Mouse (Mus musculus) MEL (cell line): Measurements from ENCODE around the gene Sap18. TPM values are rescaled to one million over a fixed set of nuclear protein-coding genes. Genes with fewer than 3 reads are reported as not detected.

ENCODE experiments used
- DNase-seq: peaks from one replicate; pipeline ENCODE4 v3.0.0; 2011; ENCODE audit warnings: low read depth, low spot score
- H3K27ac ChIP-seq: 2 replicates; pipeline ENCODE4 v1.5.1; 2012; ENCODE audit warnings: low read depth, mild to moderate bottlenecking, control low read depth, low read length, moderate library complexity; ENCODE audit not compliant: control insufficient read depth
- H3K27me3 ChIP-seq, 2 experiments: fragments of 150-350 bp in 1 of 2; sonication (generic) in 1 of 2; 2 replicates each; pipeline ENCODE4 v1.6.1; 2012; ENCODE audit warnings: low read length in 2 of 2, mild to moderate bottlenecking in 2 of 2, improper control_type of control experiment in 1 of 2, moderate library complexity in 1 of 2; ENCODE audit not compliant: insufficient read depth in 2 of 2, control insufficient read depth in 1 of 2
- H3K36me3 ChIP-seq, 2 experiments: 2 replicates each; pipeline ENCODE4 v1.6.1; 2012 to 2014; ENCODE audit warnings: low read length in 2 of 2, improper control_type of control experiment in 1 of 2, inconsistent platforms in 1 of 2, mild to moderate bottlenecking in 1 of 2; ENCODE audit not compliant: insufficient read depth in 2 of 2, control insufficient read depth in 1 of 2
- H3K4me1 ChIP-seq, 2 experiments: fragments of 150-350 bp in 1 of 2; sonication (generic) in 1 of 2; 2 replicates each; pipeline ENCODE4 v1.6.1; 2012; ENCODE audit warnings: low read length in 2 of 2, improper control_type of control experiment in 1 of 2, mild to moderate bottlenecking in 1 of 2; ENCODE audit not compliant: insufficient read depth in 2 of 2, control insufficient read depth in 1 of 2
- H3K4me3 ChIP-seq, 2 experiments: fragments of 150-350 bp in 1 of 2; sonication (generic) in 1 of 2; 2 replicates each; pipeline ENCODE4 v1.5.1; 2012; ENCODE audit warnings: low read depth in 2 of 2, low read length in 2 of 2, mild to moderate bottlenecking in 2 of 2, moderate library complexity in 2 of 2, control low read depth in 1 of 2, improper control_type of control experiment in 1 of 2; ENCODE audit not compliant: control insufficient read depth in 1 of 2, insufficient read depth in 1 of 2
- H3K79me2 ChIP-seq: 2 replicates; pipeline ENCODE4 v1.6.1; 2012; ENCODE audit warnings: mild to moderate bottlenecking, low read length, moderate library complexity; ENCODE audit not compliant: control insufficient read depth, poor library complexity, insufficient read depth
- H3K9ac ChIP-seq: 2 replicates; pipeline ENCODE4 v1.6.1; 2012; ENCODE audit warnings: low read depth, mild to moderate bottlenecking, control low read depth, low read length, moderate library complexity; ENCODE audit not compliant: control insufficient read depth, poor library complexity, severe bottlenecking
- H3K9me3 ChIP-seq: fragments of 150-350 bp; sonication (generic); replicated peaks from 2 replicates; pipeline ENCODE4 v1.6.1; 2012; ENCODE audit warnings: mild to moderate bottlenecking, low read length, improper control_type of control experiment, moderate library complexity; ENCODE audit not compliant: insufficient read depth
- BHLHE40 ChIP-seq: IDR thresholded peaks from 2 replicates; pipeline ENCODE4 v1.6.1; 2012; ENCODE audit warnings: low read depth, mild to moderate bottlenecking, inconsistent platforms, low read length, improper control_type of control experiment, borderline replicate concordance
- CTCF ChIP-seq, 3 experiments: IDR thresholded peaks in 2 of 3; conservative IDR thresholded peaks in 1 of 3; 2 replicates each; pipeline ENCODE4 v1.5.1; 2011 to 2012; ENCODE audit warnings: low read length in 3 of 3, low read depth in 2 of 3, mild to moderate bottlenecking in 2 of 3, improper control_type of control experiment in 1 of 3, inconsistent platforms in 1 of 3, mixed read lengths in 1 of 3, moderate library complexity in 1 of 3; ENCODE audit not compliant: control insufficient read depth in 1 of 3, insufficient read depth in 1 of 3, poor library complexity in 1 of 3, severe bottlenecking in 1 of 3
- ELF1 ChIP-seq: IDR thresholded peaks from 2 replicates; pipeline ENCODE4 v1.6.1; 2014; ENCODE audit warnings: low read depth, mild to moderate bottlenecking, inconsistent platforms, low read length, improper control_type of control experiment, moderate library complexity
- EP300 ChIP-seq, 2 experiments: IDR thresholded peaks; 2 replicates each; pipeline ENCODE4 v1.6.1; 2011; ENCODE audit warnings: improper control_type of control experiment in 2 of 2, low read length in 2 of 2, low read depth in 1 of 2, mild to moderate bottlenecking in 1 of 2
- ETS1 ChIP-seq: IDR thresholded peaks from 2 replicates; pipeline ENCODE4 v1.6.1; 2012; ENCODE audit warnings: low read depth, mild to moderate bottlenecking, inconsistent platforms, low read length, improper control_type of control experiment, moderate library complexity
- JUND ChIP-seq: IDR thresholded peaks from 2 replicates; pipeline ENCODE4 v1.6.1; 2011; ENCODE audit warnings: low read depth, mild to moderate bottlenecking, improper control_type of control experiment, low read length
- MAZ ChIP-seq: IDR thresholded peaks from 2 replicates; pipeline ENCODE4 v1.6.1; 2012; ENCODE audit warnings: low read depth, mild to moderate bottlenecking, inconsistent platforms, low read length, improper control_type of control experiment
- MEF2A ChIP-seq: IDR thresholded peaks from 2 replicates; pipeline ENCODE4 v1.6.1; 2014; ENCODE audit warnings: low read depth, mild to moderate bottlenecking, inconsistent platforms, low read length, improper control_type of control experiment; ENCODE audit not compliant: poor library complexity, insufficient replicate concordance, severe bottlenecking; ENCODE audit errors: extremely low read depth
- MXI1 ChIP-seq: IDR thresholded peaks from 2 replicates; pipeline ENCODE4 v1.6.1; 2011; ENCODE audit warnings: mild to moderate bottlenecking, low read depth, low read length, improper control_type of control experiment
- MYC ChIP-seq: IDR thresholded peaks from 2 replicates; pipeline ENCODE4 v1.6.1; 2011; ENCODE audit warnings: low read depth, mild to moderate bottlenecking, low read length, improper control_type of control experiment, moderate library complexity
- NRF1 ChIP-seq: IDR thresholded peaks from 2 replicates; pipeline ENCODE4 v1.6.1; 2014; ENCODE audit warnings: low read depth, mild to moderate bottlenecking, inconsistent platforms, low read length, improper control_type of control experiment, moderate library complexity; ENCODE audit not compliant: poor library complexity, insufficient read depth, severe bottlenecking
- POLR2A ChIP-seq, 2 experiments: IDR thresholded peaks; 2 replicates each; pipeline ENCODE4 v1.6.1; 2011 to 2012; ENCODE audit warnings: low read length in 2 of 2, mild to moderate bottlenecking in 2 of 2, control low read depth in 1 of 2, improper control_type of control experiment in 1 of 2, low read depth in 1 of 2, moderate library complexity in 1 of 2; ENCODE audit not compliant: control insufficient read depth in 1 of 2, insufficient read depth in 1 of 2, poor library complexity in 1 of 2
- POLR2AphosphoS2 ChIP-seq: IDR thresholded peaks from 2 replicates; pipeline ENCODE4 v1.6.1; 2011; ENCODE audit warnings: low read length, improper control_type of control experiment
- RAD21 ChIP-seq: IDR thresholded peaks from 2 replicates; pipeline ENCODE4 v1.6.1; 2011; ENCODE audit warnings: mild to moderate bottlenecking, low read depth, low read length, improper control_type of control experiment
- SMC3 ChIP-seq: IDR thresholded peaks from 2 replicates; pipeline ENCODE4 v1.6.1; 2011; ENCODE audit warnings: low read depth, low read length, improper control_type of control experiment
- TCF12 ChIP-seq: IDR thresholded peaks from 2 replicates; pipeline ENCODE4 v1.6.1; 2014; ENCODE audit warnings: low read depth, mild to moderate bottlenecking, inconsistent platforms, low read length, improper control_type of control experiment, moderate library complexity
- UBTF ChIP-seq: IDR thresholded peaks from 2 replicates; pipeline ENCODE4 v1.6.1; 2012; ENCODE audit warnings: low read depth, mild to moderate bottlenecking, inconsistent platforms, low read length, improper control_type of control experiment, moderate library complexity, borderline replicate concordance; ENCODE audit not compliant: insufficient read depth
- ZC3H11A ChIP-seq: IDR thresholded peaks from 2 replicates; pipeline ENCODE4 v1.6.1; 2012; ENCODE audit warnings: low read depth, mild to moderate bottlenecking, inconsistent platforms, low read length, improper control_type of control experiment
- ZKSCAN1 ChIP-seq: IDR thresholded peaks from 2 replicates; pipeline ENCODE4 v1.6.1; 2012; ENCODE audit warnings: low read depth, mild to moderate bottlenecking, inconsistent platforms, low read length, improper control_type of control experiment, moderate library complexity
- ZMIZ1 ChIP-seq: IDR thresholded peaks from 2 replicates; pipeline ENCODE4 v1.6.1; 2012; ENCODE audit warnings: low read depth, mild to moderate bottlenecking, inconsistent platforms, low read length, improper control_type of control experiment, moderate library complexity
- polyA plus RNA-seq, 2 experiments: library from polyadenylated mRNA; stranded (reverse) in 1 of 2; unstranded in 1 of 2; fragments of >175 nt in 1 of 2; fragments of >200 nt in 1 of 2; gene quantifications; 2 replicates each; pipeline versions ENCODE4 v1.2.1 to v1.2.4; 2012; ENCODE audit warnings: low replicate concordance in 2 of 2, low read depth in 1 of 2; ENCODE audit not compliant: insufficient read length in 2 of 2, insufficient read depth in 1 of 2, missing spikeins in 1 of 2
- total RNA-seq: library from RNA; depleted of rRNA; stranded (reverse); fragments of 300-350 nt; gene quantifications from 2 replicates; pipeline ENCODE4 v1.2.3, GENCODE M21; 2012

Gene Sap18
- total and polyA plus RNA-seq, 3 experiments, result 13.7 to 201 TPM; not detected in 1

GRCm38 (mm10) chr14:57760447-57761412 is 37.2 kb upstream of the Sap18 start:
- Histone ChIP-seq H3K9me3 (no peaks in the 10 kb centered on the region), H3K27me3 (no peaks in the 10 kb centered on the region; a peak in 1 of 4 replicates), H3K4me3 (no peak overlapping the region), H3K9ac (no peak overlapping the region), H3K36me3 (no peaks in the 10 kb centered on the region), H3K27ac (no peak overlapping the region), H3K4me1 (no peaks in the 10 kb centered on the region; a peak in 1 of 4 replicates), H3K79me2 (no peaks in the 10 kb centered on the region)
- no peak for DNase-seq
- TF ChIP-seq MAZ (no peak), BHLHE40 (no peak), ETS1 (no peak), RAD21 (no peak), MEF2A (no peak), ZKSCAN1 (no peak), EP300 (IDR thresholded peaks at IDR 0.05; ENCODE audit: low read depth in 1 of 2, low read length in 2 of 2) (no peak), MXI1 (no peak), MYC (no peak), POLR2A (IDR thresholded peaks at IDR 0.05; ENCODE audit: control insufficient read depth in 1 of 2, insufficient read depth in 1 of 2, low read depth in 1 of 2, low read length in 2 of 2, poor library complexity in 1 of 2) (no peak), POLR2AphosphoS2 (no peak), ELF1 (no peak), ZC3H11A (no peak), NRF1 (no peak), TCF12 (no peak), CTCF (IDR thresholded peaks at IDR 0.05 in 2 of 3, conservative IDR thresholded peaks at IDR 0.05 in 1 of 3; ENCODE audit: control insufficient read depth in 1 of 3, insufficient read depth in 1 of 3, low read depth in 2 of 3, low read length in 3 of 3, poor library complexity in 1 of 3, severe bottlenecking in 1 of 3) (no peak), SMC3 (no peak), ZMIZ1 (no peak), JUND (no peak), UBTF (no peak)
